Mouse (Mus musculus): ENCODE measurements around the gene Gtf2a1. TPM values are rescaled to one million over a fixed set of nuclear protein-coding genes. Genes with fewer than 3 reads are reported as not detected.
"Not testable (repeated sequence)": the region's sequence is repeated elsewhere in the genome, so short reads cannot be mapped to it uniquely, and the experiment has no call there.

Gtf2a1 gene
- polyA plus RNA-seq, 1 experiment from 2014 or later, result 46.9 TPM

- H3K9ac ChIP-seq (ENCODE audit: low read length), result no peak overlapping the region
- 74% methylated on average over 3 of the region's 3 CpGs for WGBS
- peaks cover 12% of the 10 kb centered on the region for H3K4me1 ChIP-seq (replicated peaks; ENCODE audit: control insufficient read depth, insufficient read depth, low read length)
- no peaks in the 10 kb centered on the region for H3K9me3 ChIP-seq (ENCODE audit: control insufficient read depth, low read length)
- H3K36me3 ChIP-seq (ENCODE audit: control insufficient read depth, insufficient read depth, low read length), result peaks cover 8% of the 10 kb centered on the region; the same call in 1 of the 2 replicates
- H3K4me3 ChIP-seq (ENCODE audit: low read length), result no peak overlapping the region
- no peaks in the 10 kb centered on the region for H3K27me3 ChIP-seq (ENCODE audit: control insufficient read depth, insufficient read depth, low read depth, low read length)
- no peak overlapping the region for H3K4me2 ChIP-seq (ENCODE audit: low read depth, low read length)
- ATAC-seq (ENCODE audit: low read depth), result no peak
- H3K27ac ChIP-seq (ENCODE audit: low read length), result no peak overlapping the region
These were observed 5.1 kb downstream of the Gtf2a1 start for GRCm38 (mm10) chr12:91585206-91585605.

- Histone ChIP-seq H3K9me3 (ENCODE audit: control insufficient read depth, low read length) (no peaks in the 10 kb centered on the region), H3K4me3 (ENCODE audit: low read length) (no peak overlapping the region), H3K4me1 (replicated peaks; ENCODE audit: control insufficient read depth, insufficient read depth, low read length) (peaks cover 12% of the 10 kb centered on the region), H3K36me3 (ENCODE audit: control insufficient read depth, insufficient read depth, low read length) (peaks cover 15% of the 10 kb centered on the region), H3K27me3 (ENCODE audit: control insufficient read depth, insufficient read depth, low read depth, low read length) (no peaks in the 10 kb centered on the region), H3K9ac (ENCODE audit: low read length) (no peak overlapping the region), H3K27ac (ENCODE audit: low read length) (no peak overlapping the region), H3K4me2 (ENCODE audit: low read depth, low read length) (no peak overlapping the region)
- WGBS, result 66% methylated on average over 6 of the region's 6 CpGs
- ATAC-seq (ENCODE audit: low read depth), result no peak
These were observed 6.9 kb downstream of the Gtf2a1 start for GRCm38 (mm10) chr12:91583409-91583808.

- H3K4me1 ChIP-seq (replicated peaks; ENCODE audit: control insufficient read depth, insufficient read depth, low read length), result peaks cover 12% of the 10 kb centered on the region
- H3K27me3 ChIP-seq (ENCODE audit: control insufficient read depth, insufficient read depth, low read depth, low read length), result no peaks in the 10 kb centered on the region
- H3K4me3 ChIP-seq (ENCODE audit: low read length), result no peak overlapping the region
- no peak for ATAC-seq (ENCODE audit: low read depth)
- H3K9ac ChIP-seq (ENCODE audit: low read length), result no peak overlapping the region
- no peaks in the 10 kb centered on the region for H3K9me3 ChIP-seq (ENCODE audit: control insufficient read depth, low read length)
- H3K4me2 ChIP-seq (ENCODE audit: low read depth, low read length), result no peak overlapping the region
- WGBS, result 51% methylated on average over 6 of the region's 6 CpGs
- H3K36me3 ChIP-seq (ENCODE audit: control insufficient read depth, insufficient read depth, low read length), result peaks cover 19% of the 10 kb centered on the region
- H3K27ac ChIP-seq (ENCODE audit: low read length), result no peak overlapping the region
These were observed 7.8 kb downstream of the Gtf2a1 start for GRCm38 (mm10) chr12:91582362-91583002.

GRCm38 (mm10) chr12:91581204-91582070 is 8.8 kb downstream of the Gtf2a1 start:
- no peaks in the 10 kb centered on the region for H3K27me3 ChIP-seq (ENCODE audit: control insufficient read depth, insufficient read depth, low read depth, low read length)
- no peak overlapping the region for H3K4me2 ChIP-seq (ENCODE audit: low read depth, low read length)
- no peak overlapping the region for H3K27ac ChIP-seq (ENCODE audit: low read length)
- no peak overlapping the region for H3K9ac ChIP-seq (ENCODE audit: low read length)
- peaks cover 23% of the 10 kb centered on the region for H3K36me3 ChIP-seq (ENCODE audit: control insufficient read depth, insufficient read depth, low read length)
- no peaks in the 10 kb centered on the region for H3K9me3 ChIP-seq (ENCODE audit: control insufficient read depth, low read length)
- peaks cover 5% of the 10 kb centered on the region; the same call in 1 of the 2 replicates for H3K4me1 ChIP-seq (replicated peaks; ENCODE audit: control insufficient read depth, insufficient read depth, low read length)
- 63% methylated on average over 6 of the region's 6 CpGs for WGBS
- H3K4me3 ChIP-seq (ENCODE audit: low read length), result no peak overlapping the region
- no peak for ATAC-seq (ENCODE audit: low read depth)

GRCm38 (mm10) chr12:91579665-91580064 is 10.6 kb downstream of the Gtf2a1 start:
- no peak overlapping the region for H3K27ac ChIP-seq (ENCODE audit: low read length)
- peaks cover 21% of the 10 kb centered on the region for H3K36me3 ChIP-seq (ENCODE audit: control insufficient read depth, insufficient read depth, low read length)
- no peak overlapping the region for H3K9ac ChIP-seq (ENCODE audit: low read length)
- peaks cover 5% of the 10 kb centered on the region; the same call in 1 of the 2 replicates for H3K4me1 ChIP-seq (replicated peaks; ENCODE audit: control insufficient read depth, insufficient read depth, low read length)
- ATAC-seq (ENCODE audit: low read depth), result no peak
- H3K4me3 ChIP-seq (ENCODE audit: low read length), result no peak overlapping the region
- no peaks in the 10 kb centered on the region for H3K27me3 ChIP-seq (ENCODE audit: control insufficient read depth, insufficient read depth, low read depth, low read length)
- no peaks in the 10 kb centered on the region for H3K9me3 ChIP-seq (ENCODE audit: control insufficient read depth, low read length)
- 95% methylated on average over 2 of the region's 2 CpGs for WGBS
- H3K4me2 ChIP-seq (ENCODE audit: low read depth, low read length), result no peak overlapping the region

- Histone ChIP-seq H3K36me3 (ENCODE audit: control insufficient read depth, insufficient read depth, low read length) (peaks cover 29% of the 10 kb centered on the region), H3K4me1 (replicated peaks; ENCODE audit: control insufficient read depth, insufficient read depth, low read length) (no peaks in the 10 kb centered on the region), H3K9ac (ENCODE audit: low read length) (no peak overlapping the region), H3K27ac (ENCODE audit: low read length) (no peak overlapping the region), H3K4me2 (ENCODE audit: low read depth, low read length) (no peak overlapping the region), H3K4me3 (ENCODE audit: low read length) (no peak overlapping the region), H3K9me3 (ENCODE audit: control insufficient read depth, low read length) (no peaks in the 10 kb centered on the region), H3K27me3 (ENCODE audit: control insufficient read depth, insufficient read depth, low read depth, low read length) (no peaks in the 10 kb centered on the region)
- no peak for ATAC-seq (ENCODE audit: low read depth)
- 87% methylated on average over 2 of the region's 2 CpGs for WGBS
These were observed 18.6 kb downstream of the Gtf2a1 start for GRCm38 (mm10) chr12:91571708-91572107.

GRCm38 (mm10) chr12:91569255-91569654 is 21.0 kb downstream of the Gtf2a1 start:
- WGBS, result 78% methylated on average over 3 of the region's 3 CpGs
- no peak overlapping the region for H3K4me2 ChIP-seq (ENCODE audit: low read depth, low read length)
- H3K36me3 ChIP-seq (ENCODE audit: control insufficient read depth, insufficient read depth, low read length), result peaks cover 25% of the 10 kb centered on the region
- H3K27ac ChIP-seq (ENCODE audit: low read length), result no peak overlapping the region
- no peak for ATAC-seq (ENCODE audit: low read depth)
- H3K4me3 ChIP-seq (ENCODE audit: low read length), result no peak overlapping the region
- no peaks in the 10 kb centered on the region for H3K4me1 ChIP-seq (replicated peaks; ENCODE audit: control insufficient read depth, insufficient read depth, low read length)
- no peaks in the 10 kb centered on the region for H3K27me3 ChIP-seq (ENCODE audit: control insufficient read depth, insufficient read depth, low read depth, low read length)
- H3K9me3 ChIP-seq (ENCODE audit: control insufficient read depth, low read length), result no peaks in the 10 kb centered on the region
- H3K9ac ChIP-seq (ENCODE audit: low read length), result no peak overlapping the region

GRCm38 (mm10) chr12:91567145-91567544 is 23.1 kb downstream of the Gtf2a1 start:
- no peaks in the 10 kb centered on the region for H3K27me3 ChIP-seq (ENCODE audit: control insufficient read depth, insufficient read depth, low read depth, low read length)
- H3K9me3 ChIP-seq (ENCODE audit: control insufficient read depth, low read length), result no peaks in the 10 kb centered on the region
- no peaks in the 10 kb centered on the region for H3K4me1 ChIP-seq (replicated peaks; ENCODE audit: control insufficient read depth, insufficient read depth, low read length)
- 92% methylated on average over 4 of the region's 4 CpGs for WGBS
- no peak overlapping the region for H3K9ac ChIP-seq (ENCODE audit: low read length)
- peaks cover 36% of the 10 kb centered on the region for H3K36me3 ChIP-seq (ENCODE audit: control insufficient read depth, insufficient read depth, low read length)
- no peak overlapping the region for H3K4me3 ChIP-seq (ENCODE audit: low read length)
- H3K4me2 ChIP-seq (ENCODE audit: low read depth, low read length), result no peak overlapping the region
- H3K27ac ChIP-seq (ENCODE audit: low read length), result no peak overlapping the region
- ATAC-seq (ENCODE audit: low read depth), result no peak

- 92% methylated on average over 3 of the region's 4 CpGs for WGBS
- not testable (repeated sequence) for ATAC-seq (ENCODE audit: low read depth); H3K4me2 ChIP-seq (ENCODE audit: low read depth, low read length); H3K4me3 ChIP-seq (ENCODE audit: low read length); H3K9ac ChIP-seq (ENCODE audit: low read length); H3K4me1 ChIP-seq (replicated peaks; ENCODE audit: control insufficient read depth, insufficient read depth, low read length); H3K27me3 ChIP-seq (ENCODE audit: control insufficient read depth, insufficient read depth, low read depth, low read length); H3K9me3 ChIP-seq (ENCODE audit: control insufficient read depth, low read length); H3K27ac ChIP-seq (ENCODE audit: low read length)
- H3K36me3 ChIP-seq (ENCODE audit: control insufficient read depth, insufficient read depth, low read length), result peaks cover 13% of the 10 kb centered on the region; the same call in 1 of the 2 replicates
These were observed 32.1 kb downstream of the Gtf2a1 start for GRCm38 (mm10) chr12:91558152-91558551.
